Mouse (Mus musculus) megakaryocyte, embryonic 14.5 days (primary cell): ENCODE results near the gene Plekhd1.

Experiments used
- FLI1 ChIP-seq: IDR thresholded peaks from 2 replicates; pipeline ENCODE4 v1.6.1; 2012; ENCODE audit warnings: low read length, inconsistent platforms, mixed read lengths
- GATA1 ChIP-seq: IDR thresholded peaks from 3 replicates; pipeline ENCODE4 v1.6.1; 2012; ENCODE audit warnings: mixed read lengths, low read length, inconsistent platforms, borderline replicate concordance

DNA sequence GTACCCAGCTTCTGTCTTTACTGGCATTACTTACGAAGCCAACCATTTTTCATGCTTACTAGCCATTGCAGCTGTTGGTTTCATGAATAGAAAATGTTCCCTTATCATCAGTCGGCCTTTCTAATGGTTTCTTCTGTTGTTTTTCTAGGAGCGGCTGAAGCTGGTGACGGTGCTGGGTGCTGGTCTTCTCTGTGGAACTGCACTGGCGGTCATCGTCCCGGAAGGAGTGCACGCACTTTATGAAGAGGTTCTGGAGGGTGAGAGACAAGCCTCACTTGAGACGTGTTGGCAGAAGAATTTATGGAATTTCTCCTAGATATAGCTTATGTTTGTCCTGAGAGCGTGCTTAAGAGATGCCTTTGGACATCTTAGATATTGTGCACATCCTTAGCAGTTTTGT, 30.1 kb upstream of the Plekhd1 start:
- TF ChIP-seq GATA1 = no peak
- no peak for TF ChIP-seq FLI1
